Mouse (Mus musculus) duodenum, adult 2 months (tissue): ENCODE data around the gene Crcp. TPM values are rescaled to one million over a fixed set of nuclear protein-coding genes. Genes with fewer than 3 reads are reported as not detected.

Experiments
- polyA plus RNA-seq: library from polyadenylated mRNA; depleted of rRNA; stranded (reverse); fragments of >200 nt; gene quantifications from 2 replicates; pipeline ENCODE4 v1.2.3, GENCODE M21; 2012; ENCODE audit warnings: low replicate concordance; rRNA removed

The Crcp gene
- 3.9 and 4.3 TPM in 2 replicates for polyA plus RNA-seq

DNA sequence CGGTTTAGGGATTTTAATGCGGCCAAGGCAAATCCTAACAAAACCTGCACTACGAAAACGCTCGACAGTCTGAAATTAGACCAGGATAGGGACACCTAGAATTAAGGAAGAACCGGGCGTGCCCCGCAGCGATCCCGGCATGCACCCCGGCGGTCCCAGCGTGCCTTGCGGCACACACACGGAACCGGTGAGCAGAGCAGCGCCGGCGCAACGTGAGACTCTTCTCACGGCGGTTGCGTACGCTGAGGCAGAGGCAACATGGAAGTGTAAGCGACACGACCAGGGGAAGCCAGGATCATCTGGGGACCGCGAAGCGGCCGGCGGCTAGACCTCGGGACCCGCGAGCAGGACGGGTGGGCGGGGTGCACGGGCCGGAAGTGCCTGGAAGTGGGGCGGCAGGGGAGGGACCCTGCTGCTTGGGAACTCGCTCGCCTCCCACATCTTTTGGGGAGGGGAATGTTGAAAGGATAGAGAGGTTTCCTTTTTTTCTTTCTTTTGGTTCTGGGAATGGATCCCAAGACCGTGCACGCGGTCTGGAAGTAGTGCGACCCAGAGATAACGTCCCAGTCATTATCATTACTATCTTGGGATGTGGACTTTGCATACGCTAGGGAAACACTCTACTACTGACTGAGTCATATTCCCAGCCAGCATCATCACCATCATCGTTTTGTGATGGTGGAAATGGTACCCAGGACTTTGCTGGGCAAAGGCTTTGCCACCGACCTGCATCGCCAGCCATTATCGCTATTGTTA is at the start of gene Crcp, which contains the start of gene Asl:
TSS of gene Crcp (plus strand) at position 149 of the 756 bp plus-strand sequence.
TSS of gene Asl (minus strand) at position 106 of the 756 bp plus-strand sequence.

DNA sequence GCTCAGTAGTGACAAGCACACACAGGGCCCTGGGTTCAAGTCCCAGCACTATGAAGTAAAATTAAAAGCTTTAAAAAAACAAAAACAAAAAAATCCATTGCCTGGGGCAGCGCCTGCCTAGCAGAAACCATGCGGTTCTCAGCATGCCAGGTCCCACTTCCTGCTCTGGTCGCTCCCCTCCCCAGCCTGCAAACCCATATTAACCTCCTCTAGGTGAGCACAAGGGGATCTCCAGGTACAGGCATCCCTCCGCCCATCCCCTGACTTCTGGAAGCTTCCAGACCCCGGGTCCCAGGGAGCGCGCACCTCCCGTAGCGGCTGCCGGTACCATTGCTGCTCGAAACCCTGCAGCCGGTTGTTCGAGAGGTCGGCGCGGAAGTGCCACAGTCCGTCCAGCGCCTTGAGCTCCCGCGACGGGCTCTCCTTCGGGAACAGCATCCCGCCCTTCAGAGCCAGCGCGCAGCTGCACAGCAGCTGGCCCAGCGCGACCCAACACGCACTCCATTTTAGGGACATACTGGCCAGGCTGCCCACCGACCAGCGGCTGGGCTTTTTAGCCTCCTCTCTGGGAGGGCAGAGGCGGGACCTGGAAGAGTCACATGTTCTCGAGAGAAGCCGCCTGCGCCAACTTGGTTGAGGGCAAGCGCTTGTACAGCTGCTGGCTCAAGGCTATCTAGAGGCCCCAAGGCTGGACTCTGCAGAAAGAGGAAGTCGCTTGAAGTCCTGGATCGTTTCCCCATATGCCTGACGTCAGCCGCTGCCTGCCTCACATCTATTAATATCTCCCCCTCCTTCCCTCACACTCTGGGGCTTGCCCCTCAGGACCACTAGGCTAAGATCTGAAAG is 26.6 kb upstream of the Crcp start, which contains the start of gene Gusb:
TSS of gene Gusb (minus strand) at position 749 of the 846 bp plus-strand sequence.

DNA sequence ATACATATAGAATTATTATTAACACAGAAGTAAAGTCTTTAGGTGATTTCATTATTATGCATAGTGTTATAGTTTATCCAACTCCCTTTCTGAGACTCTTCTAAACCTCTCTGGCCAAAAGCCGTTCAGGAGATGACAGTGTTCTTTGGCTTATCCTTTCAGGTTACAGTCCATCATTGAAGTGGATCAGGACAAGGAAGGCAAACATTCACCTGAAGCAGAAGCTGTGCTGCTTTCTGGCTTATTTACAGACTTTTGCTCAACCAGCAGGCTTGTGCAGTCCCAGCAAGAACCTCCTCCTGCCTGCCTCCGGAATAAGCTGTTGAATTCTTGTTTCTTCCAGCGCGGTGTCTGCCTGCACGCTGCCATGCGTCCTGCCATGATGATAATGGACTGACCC is 43.9 kb downstream of the Crcp start, which contains the start of gene Tpst1:
TSS of gene Tpst1 (plus strand) at position 301 of the 400 bp plus-strand sequence.

Other genes starting within 250 kb of the Crcp start
- gene Psph, start 241.8 kb upstream of the Crcp start, polyA plus RNA-seq = 10.3 and 17.4 TPM in 2 replicates
- gene Sumf2, start 182.3 kb upstream of the Crcp start, polyA plus RNA-seq = 4.2 and 4.8 TPM in 2 replicates
- gene Chchd2, start 141.8 kb upstream of the Crcp start, polyA plus RNA-seq = 2,820 and 3,839 TPM in 2 replicates
- 0.21 and 0.55 TPM in 2 replicates for gene Zbed5, start 133.6 kb upstream of the Crcp start, polyA plus RNA-seq
- gene Phkg1, start 130.7 kb upstream of the Crcp start, polyA plus RNA-seq = 0.06 and 0.39 TPM in 2 replicates
- 3.3 and 4.1 TPM in 2 replicates for gene Nupr1l, start 120.8 kb upstream of the Crcp start, polyA plus RNA-seq
- gene Vkorc1l1, start 87.3 kb upstream of the Crcp start, polyA plus RNA-seq = 6.6 and 11.2 TPM in 2 replicates
- 10.1 and 18.6 TPM in 2 replicates for gene Gusb, start 26.2 kb upstream of the Crcp start, polyA plus RNA-seq
- 26.2 and 43.8 TPM in 2 replicates for gene Asl, start within 50 bp of the Crcp start, polyA plus RNA-seq
- 6.3 and 7.4 TPM in 2 replicates for gene Tpst1, start 44.0 kb downstream of the Crcp start, polyA plus RNA-seq
- gene Kctd7, start 115.6 kb downstream of the Crcp start, polyA plus RNA-seq = 1.5 and 3.0 TPM in 2 replicates
- gene Rabgef1, start 142.5 kb downstream of the Crcp start, polyA plus RNA-seq = 8.2 and 15.3 TPM in 2 replicates
- 24.5 and 27.0 TPM in 2 replicates for gene Tmem248, start 187.8 kb downstream of the Crcp start, polyA plus RNA-seq
- gene Sbds, start 226.2 kb downstream of the Crcp start, polyA plus RNA-seq = 19.1 and 39.9 TPM in 2 replicates
- gene Tyw1, start 226.3 kb downstream of the Crcp start, polyA plus RNA-seq = 4.0 and 7.3 TPM in 2 replicates